Mouse (Mus musculus): Measurements from ENCODE around the gene Tex50. TPM values are rescaled to one million over a fixed set of nuclear protein-coding genes. Genes with fewer than 3 reads are reported as not detected.

Tex50 gene
- polyA plus RNA-seq (2012; rRNA removed; ENCODE audit: low replicate concordance) = not detected in 2 replicates

DNA sequence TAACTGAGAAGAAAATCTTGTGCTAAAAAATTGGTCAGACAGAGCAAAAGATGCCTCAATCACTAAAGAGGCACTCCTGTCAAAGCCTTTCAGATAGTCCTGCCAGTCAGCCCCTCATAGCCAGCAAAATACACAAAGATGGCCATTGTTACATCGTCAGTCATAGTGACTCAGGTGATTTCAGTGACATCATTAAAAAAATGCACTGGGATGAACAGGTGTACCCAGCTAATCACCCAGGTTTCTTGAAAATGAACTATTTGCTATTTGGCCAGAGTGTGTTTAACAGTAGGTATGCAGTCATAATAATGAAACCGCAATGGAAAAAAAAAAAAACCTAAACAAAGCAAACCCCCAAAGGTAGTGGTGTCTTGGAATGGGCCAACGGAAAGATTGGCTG is at the start of gene Tex50:
TSS of gene Tex50 (minus strand) at position 101 of the 400 bp plus-strand sequence.

DNA sequence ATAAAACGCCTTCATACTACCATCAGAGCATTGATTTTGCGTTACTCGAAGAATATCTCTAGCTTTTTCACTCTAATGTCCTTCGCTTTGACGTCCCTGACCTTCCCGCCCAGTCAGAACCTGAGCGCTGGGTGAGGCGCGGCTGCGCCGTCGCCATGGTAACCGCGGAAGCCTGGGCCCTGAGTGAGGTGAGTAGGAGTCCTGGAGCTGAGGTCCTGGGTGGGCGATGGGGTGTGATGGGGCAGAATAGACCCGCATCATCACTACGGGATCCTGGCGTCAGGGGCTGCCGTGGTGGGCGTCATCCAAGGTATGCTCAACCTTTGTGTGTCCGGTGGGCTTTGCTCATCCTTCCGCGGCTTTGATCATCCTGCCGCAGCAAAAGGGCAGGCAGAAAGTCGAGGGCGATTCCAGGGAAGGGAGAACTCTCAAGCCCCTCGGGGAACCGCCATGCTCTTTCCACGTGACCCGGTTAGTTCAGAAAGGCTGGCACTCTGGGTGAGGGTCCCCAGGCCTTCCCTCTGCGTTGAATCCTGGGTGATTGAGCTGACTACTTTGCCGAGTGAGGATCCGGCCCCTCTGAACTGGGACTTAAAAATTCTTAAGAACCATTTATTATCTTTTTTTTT is 16.5 kb downstream of the Tex50 start, which contains the start of gene Ankrd45:
TSS of gene Ankrd45 (plus strand) at position 161 of the 629 bp plus-strand sequence.

DNA sequence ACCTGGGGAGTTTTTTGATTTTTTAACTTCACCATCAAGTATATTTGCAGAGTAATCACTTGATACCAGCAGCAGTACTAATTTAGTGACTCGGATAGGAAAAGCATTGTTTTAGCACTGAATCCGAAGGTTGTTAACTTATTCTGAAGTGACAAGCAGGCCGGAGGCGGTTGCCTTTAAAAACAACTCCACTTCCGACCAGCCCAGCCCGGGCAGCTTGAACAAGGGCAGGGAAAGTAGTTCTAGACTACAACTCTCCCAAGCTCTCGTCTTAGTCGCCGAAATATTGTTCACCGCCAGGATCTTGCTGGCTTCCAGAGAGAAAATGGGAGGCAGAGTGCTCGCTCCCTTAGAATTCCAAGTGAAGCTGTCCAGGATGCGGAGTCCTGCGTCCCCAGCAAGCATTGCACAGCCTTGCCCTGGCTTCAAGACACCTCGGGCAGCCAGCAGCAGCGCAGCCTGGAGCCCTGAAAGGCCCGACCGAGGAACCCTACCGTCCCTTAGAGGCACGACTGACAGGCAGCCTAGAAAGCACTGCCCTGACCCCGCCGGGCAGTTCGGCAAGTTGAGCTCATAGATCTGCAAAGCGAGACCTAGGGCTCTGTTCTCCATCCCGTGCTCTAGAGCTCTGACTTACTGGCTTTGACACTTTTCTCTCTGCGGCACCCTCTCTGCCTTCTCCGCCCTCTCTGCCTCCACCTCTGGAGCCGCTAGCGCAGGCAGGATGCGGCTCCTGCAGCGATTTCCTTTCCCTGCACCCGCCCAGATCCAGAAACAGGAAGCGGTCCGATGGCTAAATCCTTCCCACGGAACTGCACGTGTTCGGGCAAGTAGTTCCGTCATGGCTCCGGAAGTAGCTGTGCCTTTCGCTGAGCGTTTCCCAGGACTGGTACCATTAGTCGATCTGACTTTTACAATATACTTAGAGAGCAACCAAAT is 28.1 kb downstream of the Tex50 start, which contains the start of gene Klhl20:
TSS of gene Klhl20 (minus strand) at position 786 of the 939 bp plus-strand sequence.

Other genes with a start within 250 kb of the Tex50 start
- 0.52 and 1.9 TPM in 2 replicates for gene Serpinc1, start 180.7 kb downstream of the Tex50 start, polyA plus RNA-seq (2012; rRNA removed; ENCODE audit: low replicate concordance)
- gene Zbtb37, start 124.5 kb downstream of the Tex50 start, polyA plus RNA-seq (2012; rRNA removed; ENCODE audit: low replicate concordance) = 2.3 and 3.6 TPM in 2 replicates
- gene Dars2, start 88.7 kb downstream of the Tex50 start, polyA plus RNA-seq (2012; rRNA removed; ENCODE audit: low replicate concordance) = 22.1 and 27.2 TPM in 2 replicates
- gene Cenpl, start 88.6 kb downstream of the Tex50 start, polyA plus RNA-seq (2012; rRNA removed; ENCODE audit: low replicate concordance) = 1.3 and 1.8 TPM in 2 replicates
- 9.4 and 12.8 TPM in 2 replicates for gene Klhl20, start 27.8 kb downstream of the Tex50 start, polyA plus RNA-seq (2012; rRNA removed; ENCODE audit: low replicate concordance)
- gene Ankrd45, start 16.6 kb downstream of the Tex50 start, polyA plus RNA-seq (2012; rRNA removed; ENCODE audit: low replicate concordance) = 0.15 TPM in 1 of 2 replicates, not detected in the other
- gene Prdx6, start 91.9 kb upstream of the Tex50 start, polyA plus RNA-seq (2012; rRNA removed; ENCODE audit: low replicate concordance) = 132 and 406 TPM in 2 replicates
- 0.06 TPM in 1 of 2 replicates, not detected in the other for gene Tnfsf4, start 236.1 kb upstream of the Tex50 start, polyA plus RNA-seq (2012; rRNA removed; ENCODE audit: low replicate concordance)